Mouse (Mus musculus): Measurements from ENCODE around the gene Cers5.

DNA sequence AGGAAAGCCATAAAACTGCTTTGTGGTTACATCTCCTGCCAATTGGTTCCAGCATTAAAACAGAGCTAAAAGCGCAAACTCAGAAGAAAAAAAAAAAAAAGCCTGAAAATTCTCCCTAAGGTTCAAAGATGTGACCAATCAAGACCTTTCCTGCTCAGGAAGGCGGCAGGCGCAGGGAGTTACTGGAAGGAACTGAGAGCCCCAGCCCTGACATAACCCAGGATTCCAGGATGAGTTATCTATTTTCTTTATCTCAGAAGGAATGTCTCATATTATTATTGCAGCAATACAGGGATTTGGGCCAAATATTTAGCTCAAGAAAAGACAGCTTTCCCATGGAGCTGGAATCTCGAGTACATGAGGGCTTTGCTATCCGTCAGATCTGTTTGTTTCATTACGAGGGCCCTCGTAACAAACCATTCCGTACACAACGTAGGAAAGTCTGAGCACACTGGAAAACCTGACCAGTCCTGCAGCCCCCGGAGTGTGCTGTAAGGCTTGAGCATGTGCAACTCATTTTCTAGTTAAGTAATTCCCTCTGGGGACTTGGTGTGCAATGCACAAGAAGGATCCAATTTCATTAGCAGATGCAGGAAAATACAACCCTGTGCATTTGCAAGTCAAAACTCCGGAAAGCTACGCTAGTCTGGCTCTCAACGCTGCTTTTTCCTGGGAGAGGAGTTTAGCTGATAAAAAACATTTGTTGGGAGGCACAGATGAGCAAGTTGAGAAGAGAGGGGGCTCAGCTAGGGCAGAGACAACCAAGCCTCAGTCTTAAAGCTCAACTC lies 45.8 kb upstream of the Cers5 start:
- TF ChIP-seq POLR2A (IDR thresholded peaks at IDR 0.05; ENCODE audit: control insufficient read depth, low read depth, low read length) (no peak), CTCF (IDR thresholded peaks at IDR 0.05; ENCODE audit: control insufficient read depth, insufficient read depth, insufficient replicate concordance, low read depth, low read length) (no peak)
